Mouse (Mus musculus): Measurements from ENCODE around the gene Snx29.

GRCm38 (mm10) chr16:11704096-11704495, 381.4 kb downstream of the Snx29 start:
- no peak for TF ChIP-seq POLR2A (IDR thresholded peaks at IDR 0.05; ENCODE audit: borderline replicate concordance, low read depth, low read length)
- no peak for TF ChIP-seq CTCF (IDR thresholded peaks at IDR 0.05; ENCODE audit: low read depth, low read length)
